Mouse (Mus musculus): ENCODE data around the gene Gsdme. TPM values are rescaled to one million over a fixed set of nuclear protein-coding genes. Genes with fewer than 3 reads are reported as not detected.
A peak's percentile ranks its signal among the peaks of the same experiment; 100 is the strongest.

The Gsdme gene
- total and polyA plus RNA-seq, 3 experiments, result 0.02 to 0.76 TPM; not detected in 1

DNA sequence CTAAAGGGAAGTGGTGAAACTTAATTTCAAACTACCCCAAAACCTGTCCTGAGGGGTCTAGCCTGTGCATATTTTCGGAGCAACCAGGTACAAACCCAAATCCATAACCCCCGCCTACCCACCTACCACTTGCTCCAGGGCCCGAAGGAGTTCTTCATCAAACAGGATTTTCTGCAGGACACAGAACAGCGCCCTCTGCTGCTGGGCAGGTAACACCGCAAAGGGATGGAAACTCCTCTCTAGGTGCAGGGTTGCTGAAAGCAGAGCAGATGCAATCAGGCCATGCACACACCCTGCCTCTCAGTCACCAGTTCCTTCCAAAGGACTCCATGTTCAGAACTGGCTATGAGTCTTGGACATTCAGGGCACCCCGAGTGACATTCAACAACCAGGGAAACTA lies 42.8 kb downstream of the Gsdme start:
- Histone ChIP-seq H3K36me3 (replicated peaks) (no peaks in the 10 kb centered on the region), H3K9me3 (replicated peaks) (peaks cover 3% of the 10 kb centered on the region), H3K27me3 (ENCODE audit: insufficient read depth, low read length) (peaks cover 60% of the 10 kb centered on the region), H3K4me1 (ENCODE audit: insufficient read depth, low read depth, low read length) (peaks cover 13% of the 10 kb centered on the region), H3K4me3 (ENCODE audit: low read depth, low read length) (no peak overlapping the region)
- no peak for ATAC-seq (ENCODE audit: extremely low read depth, insufficient number of reproducible peaks, low FRiP score, poor library complexity, severe bottlenecking)
- TF ChIP-seq CTCF (IDR thresholded peaks at IDR 0.05; ENCODE audit: low read depth, low read length), result peak; percentile 89
- TF ChIP-seq POLR2AphosphoS5 (IDR thresholded peaks at IDR 0.05; ENCODE audit: insufficient replicate concordance, low read depth, low read length), result no peak
- no peak for TF ChIP-seq GATA2 (IDR thresholded peaks at IDR 0.05; ENCODE audit: borderline replicate concordance, low read depth, low read length)
- no peak for DNase-seq (ENCODE audit: low spot score)

DNA sequence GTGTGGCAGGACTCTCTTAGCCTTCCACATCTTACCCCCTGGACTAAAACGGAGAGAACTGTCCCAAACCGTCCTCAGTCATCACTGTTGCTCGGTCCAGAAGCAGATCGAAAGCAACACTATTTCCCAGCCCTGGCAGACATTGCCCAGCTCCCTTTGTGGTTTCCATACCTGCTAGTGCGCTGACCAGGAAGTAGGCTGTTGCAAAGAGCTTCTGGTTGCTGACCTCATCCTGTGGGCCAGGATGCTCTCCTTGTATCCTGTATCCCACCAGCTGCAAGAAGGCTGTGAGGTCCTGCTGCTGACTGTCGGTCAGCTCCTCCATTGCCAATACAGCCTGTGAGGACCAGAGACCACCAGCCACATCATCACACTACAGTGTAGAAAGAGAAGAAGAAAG lies 44.6 kb downstream of the Gsdme start:
- TF ChIP-seq CTCF (IDR thresholded peaks at IDR 0.05; ENCODE audit: low read depth, low read length) (no peak), GATA2 (IDR thresholded peaks at IDR 0.05; ENCODE audit: borderline replicate concordance, low read depth, low read length) (no peak), TAL1 (conservative IDR thresholded peaks at IDR 0.05; ENCODE audit: low read depth, low read length) (no peak)
- DNase-seq (ENCODE audit: low spot score) (no peak), ATAC-seq (ENCODE audit: extremely low read depth, insufficient number of reproducible peaks, low FRiP score, poor library complexity, severe bottlenecking) (no peak)
- H3K36me3 ChIP-seq (replicated peaks), result no peaks in the 10 kb centered on the region
- H3K4me1 ChIP-seq (ENCODE audit: insufficient read depth, low read depth, low read length), result peaks cover 10% of the 10 kb centered on the region
- H3K9me3 ChIP-seq (replicated peaks), result no peaks in the 10 kb centered on the region
- peaks cover 68% of the 10 kb centered on the region for H3K27me3 ChIP-seq (ENCODE audit: insufficient read depth, low read length)
- H3K4me3 ChIP-seq (ENCODE audit: low read depth, low read length), result no peak overlapping the region

GRCm38 (mm10) chr6:50218628-50219027 lies 45.0 kb downstream of the Gsdme start:
- Histone ChIP-seq H3K4me1 (ENCODE audit: insufficient read depth, low read depth, low read length) (peaks cover 10% of the 10 kb centered on the region), H3K27me3 (ENCODE audit: insufficient read depth, low read length) (peaks cover 68% of the 10 kb centered on the region), H3K4me3 (ENCODE audit: low read depth, low read length) (no peak overlapping the region), H3K9me3 (replicated peaks) (no peaks in the 10 kb centered on the region), H3K36me3 (replicated peaks) (no peaks in the 10 kb centered on the region)
- TF ChIP-seq POLR2AphosphoS5 (IDR thresholded peaks at IDR 0.05; ENCODE audit: insufficient replicate concordance, low read depth, low read length), result no peak
- no peak for TF ChIP-seq TAL1 (conservative IDR thresholded peaks at IDR 0.05; ENCODE audit: low read depth, low read length)
- no peak for TF ChIP-seq GATA2 (IDR thresholded peaks at IDR 0.05; ENCODE audit: borderline replicate concordance, low read depth, low read length)
- TF ChIP-seq GATA1 (IDR thresholded peaks at IDR 0.05; ENCODE audit: borderline replicate concordance, low read length), result no peak
- TF ChIP-seq CTCF (IDR thresholded peaks at IDR 0.05; ENCODE audit: low read depth, low read length), result no peak
- ATAC-seq (ENCODE audit: extremely low read depth, insufficient number of reproducible peaks, low FRiP score, poor library complexity, severe bottlenecking) (no peak), DNase-seq (ENCODE audit: low spot score) (no peak)

DNA sequence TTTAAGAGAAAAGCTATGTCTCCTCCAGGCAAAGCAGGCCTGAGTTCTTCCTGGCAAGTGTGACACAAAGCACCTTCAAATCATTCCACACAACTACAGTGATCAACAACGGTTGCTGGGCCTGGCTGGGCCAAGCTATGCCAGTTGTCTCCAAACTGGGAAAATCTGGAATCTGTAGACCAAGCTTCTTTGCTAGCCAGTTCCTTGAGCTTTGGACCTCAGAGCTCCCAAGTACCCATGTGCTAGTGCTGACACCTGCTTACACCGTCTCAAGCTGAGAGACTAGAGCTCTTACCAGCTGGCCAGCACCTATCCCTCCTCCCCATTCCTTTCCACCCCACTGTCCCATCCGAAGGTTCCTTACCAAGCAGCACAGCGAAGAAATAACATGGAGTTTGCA lies 47.7 kb downstream of the Gsdme start:
- Histone ChIP-seq H3K4me1 (ENCODE audit: insufficient read depth, low read depth, low read length) (peaks cover 6% of the 10 kb centered on the region), H3K36me3 (replicated peaks) (no peaks in the 10 kb centered on the region), H3K9me3 (replicated peaks) (no peaks in the 10 kb centered on the region), H3K4me3 (ENCODE audit: low read depth, low read length) (no peak overlapping the region), H3K27me3 (ENCODE audit: insufficient read depth, low read length) (peaks cover 67% of the 10 kb centered on the region)
- DNase-seq (ENCODE audit: low spot score) (no peak), ATAC-seq (ENCODE audit: extremely low read depth, insufficient number of reproducible peaks, low FRiP score, poor library complexity, severe bottlenecking) (no peak)
- TF ChIP-seq POLR2AphosphoS5 (IDR thresholded peaks at IDR 0.05; ENCODE audit: insufficient replicate concordance, low read depth, low read length) (no peak), CTCF (IDR thresholded peaks at IDR 0.05; ENCODE audit: low read depth, low read length) (no peak), TAL1 (conservative IDR thresholded peaks at IDR 0.05; ENCODE audit: low read depth, low read length) (no peak), GATA1 (IDR thresholded peaks at IDR 0.05; ENCODE audit: borderline replicate concordance, low read length) (no peak), GATA2 (IDR thresholded peaks at IDR 0.05; ENCODE audit: borderline replicate concordance, low read depth, low read length) (no peak)

DNA sequence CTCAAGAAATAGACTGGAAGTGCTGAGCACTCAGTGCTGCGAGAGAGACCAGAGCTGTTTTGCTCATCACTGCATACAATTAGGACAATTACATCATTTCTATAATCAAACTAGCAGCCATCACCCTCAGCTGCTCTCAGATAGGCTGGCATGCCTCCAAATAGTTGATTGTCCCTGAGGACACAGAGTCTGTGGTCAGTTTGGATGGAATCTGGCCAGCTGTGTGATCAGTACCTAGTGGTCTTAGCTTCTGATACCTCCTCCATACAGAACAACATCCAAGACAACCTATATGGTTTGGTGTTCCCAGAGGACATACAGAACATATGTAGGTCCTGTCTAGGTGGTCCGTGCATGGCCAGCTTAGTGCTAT lies 48.3 kb downstream of the Gsdme start:
- H3K4me1 ChIP-seq (ENCODE audit: insufficient read depth, low read depth, low read length), result peaks cover 6% of the 10 kb centered on the region
- no peak for DNase-seq (ENCODE audit: low spot score)
- no peaks in the 10 kb centered on the region for H3K36me3 ChIP-seq (replicated peaks)
- TF ChIP-seq POLR2AphosphoS5 (IDR thresholded peaks at IDR 0.05; ENCODE audit: insufficient replicate concordance, low read depth, low read length) (no peak), CTCF (IDR thresholded peaks at IDR 0.05; ENCODE audit: low read depth, low read length) (no peak), TAL1 (conservative IDR thresholded peaks at IDR 0.05; ENCODE audit: low read depth, low read length) (no peak), GATA1 (IDR thresholded peaks at IDR 0.05; ENCODE audit: borderline replicate concordance, low read length) (no peak), GATA2 (IDR thresholded peaks at IDR 0.05; ENCODE audit: borderline replicate concordance, low read depth, low read length) (no peak)
- H3K9me3 ChIP-seq (replicated peaks), result no peaks in the 10 kb centered on the region
- H3K27me3 ChIP-seq (ENCODE audit: insufficient read depth, low read length), result peaks cover 61% of the 10 kb centered on the region
- H3K4me3 ChIP-seq (ENCODE audit: low read depth, low read length), result no peak overlapping the region
- no peak for ATAC-seq (ENCODE audit: extremely low read depth, insufficient number of reproducible peaks, low FRiP score, poor library complexity, severe bottlenecking)

GRCm38 (mm10) chr6:50214711-50215372 lies 48.8 kb downstream of the Gsdme start:
- Histone ChIP-seq H3K4me1 (ENCODE audit: insufficient read depth, low read depth, low read length) (peaks cover 6% of the 10 kb centered on the region), H3K9me3 (replicated peaks) (no peaks in the 10 kb centered on the region), H3K27me3 (ENCODE audit: insufficient read depth, low read length) (peaks cover 56% of the 10 kb centered on the region), H3K36me3 (replicated peaks) (no peaks in the 10 kb centered on the region), H3K4me3 (ENCODE audit: low read depth, low read length) (no peak overlapping the region)
- ATAC-seq (ENCODE audit: extremely low read depth, insufficient number of reproducible peaks, low FRiP score, poor library complexity, severe bottlenecking) (no peak), DNase-seq (ENCODE audit: low spot score) (no peak)
- TF ChIP-seq GATA2 (IDR thresholded peaks at IDR 0.05; ENCODE audit: borderline replicate concordance, low read depth, low read length), result no peak

GRCm38 (mm10) chr6:50205093-50205492 lies 58.6 kb downstream of the Gsdme start:
- Histone ChIP-seq H3K4me1 (ENCODE audit: insufficient read depth, low read depth, low read length) (peaks cover 8% of the 10 kb centered on the region), H3K4me3 (ENCODE audit: low read depth, low read length) (no peak overlapping the region), H3K27me3 (ENCODE audit: insufficient read depth, low read length) (peaks cover 6% of the 10 kb centered on the region; the same call in 1 of the 2 replicates), H3K9me3 (replicated peaks) (peaks cover 5% of the 10 kb centered on the region), H3K36me3 (replicated peaks) (peaks cover 26% of the 10 kb centered on the region)
- TF ChIP-seq TAL1 (conservative IDR thresholded peaks at IDR 0.05; ENCODE audit: low read depth, low read length) (no peak), GATA1 (IDR thresholded peaks at IDR 0.05; ENCODE audit: borderline replicate concordance, low read length) (no peak), GATA2 (IDR thresholded peaks at IDR 0.05; ENCODE audit: borderline replicate concordance, low read depth, low read length) (no peak), POLR2AphosphoS5 (IDR thresholded peaks at IDR 0.05; ENCODE audit: insufficient replicate concordance, low read depth, low read length) (no peak), CTCF (IDR thresholded peaks at IDR 0.05; ENCODE audit: low read depth, low read length) (no peak)
- ATAC-seq (ENCODE audit: extremely low read depth, insufficient number of reproducible peaks, low FRiP score, poor library complexity, severe bottlenecking) (no peak), DNase-seq (ENCODE audit: low spot score) (no peak)
